Mouse (Mus musculus) cerebellum, adult 2 months (tissue): ENCODE data around the gene Fam3b.

Experiments used
- CTCF ChIP-seq: fragments of 200-500 bp; IDR thresholded peaks from 2 replicates; pipeline ENCODE4 v1.5.1; 2011; ENCODE audit warnings: low read depth, mild to moderate bottlenecking, control low read depth, low read length, moderate library complexity, borderline replicate concordance; ENCODE audit not compliant: insufficient read depth
- POLR2A ChIP-seq: fragments of 200-500 bp; IDR thresholded peaks from 2 replicates; pipeline ENCODE4 v1.6.1; 2011; ENCODE audit warnings: low read length, control low read depth, borderline replicate concordance; ENCODE audit not compliant: insufficient read depth

GRCm38 (mm10) chr16:97430091-97430490 lies 84.5 kb downstream of the Fam3b start:
- TF ChIP-seq POLR2A = no peak
- TF ChIP-seq CTCF = no peak
